Comparison of ENCODE assay signal across 27 mouse cellular contexts in the genomic region with DNA sequence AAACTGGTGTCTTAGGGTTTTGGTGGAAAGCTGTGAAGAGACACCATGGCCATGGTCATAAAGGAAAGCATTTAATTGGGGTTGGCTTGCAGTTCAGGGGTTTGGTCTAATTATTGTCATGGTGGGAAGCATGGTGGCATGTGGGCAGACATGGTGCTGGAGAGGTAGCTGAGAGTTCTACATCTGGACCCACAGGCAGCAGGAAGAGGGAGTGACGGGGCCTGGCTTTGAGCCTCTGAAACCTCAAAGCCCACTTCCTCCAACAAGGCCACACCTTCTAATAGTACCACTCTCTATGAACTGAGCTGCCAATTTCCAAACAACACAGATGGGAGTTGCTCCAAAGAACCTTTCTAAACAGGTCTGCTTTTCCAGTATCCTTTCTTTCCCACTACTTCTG. TPM values are rescaled to one million over a fixed set of nuclear protein-coding genes. Genes with fewer than 3 reads are reported as not detected.
DNase-seq lines count a peak whose midpoint lies in the region; ATAC-seq and TF ChIP-seq lines count a peak whose summit lies in the region.
"Had no signal": no experiment of that assay in that cellular context is flagged by ENCODE, and none has a peak within 500 bp of the region (broad histone marks: within the 10 kb centered on the region; RNA-seq: fewer than 3 reads in every experiment).

No protein-coding gene starts in this region.

- peak; percentile 66; the same call in 1 of the 2 replicates for ATAC-seq in monocyte, adult 5-6 weeks (replicated peaks; ENCODE audit: insufficient number of reproducible peaks, low FRiP score, low TSS enrichment, poor library complexity, severe bottlenecking)
- ATAC-seq: forebrain, embryonic 15.5 days; intestine, embryonic 16.5 days; midbrain, embryonic 13.5 days had no signal

- peak overlapping the region; percentile 2; the same call in 1 of the 2 replicates for H3K27ac ChIP-seq in spleen, adult 2 months (ENCODE audit: insufficient read depth, low read length)
- H3K27ac ChIP-seq in brown adipose tissue, adult 24 weeks (replicated peaks; ENCODE audit: low read depth, low read length): peak overlapping the region; percentile 15; the same call in 1 of the 2 replicates
- no peak overlapping the region for H3K27ac ChIP-seq in left cerebral cortex, adult 2 months
- H3K27ac ChIP-seq: embryonic facial prominence, embryonic 13.5 days; forebrain, embryonic 10.5 days; forebrain, embryonic 15.5 days; heart, embryonic 13.5 days; hindbrain, embryonic 10.5 days; hindbrain, embryonic 15.5 days; limb, embryonic 13.5 days; lung, embryonic 15.5 days; midbrain, embryonic 13.5 days; neural tube, embryonic 12.5 days; stomach, embryonic 15.5 days had no signal

- 12% methylated on average over 1 of the region's 1 CpGs for WGBS in spleen, adult 2 months

- DNase-seq in spleen, adult 2 months (ENCODE audit: low read depth in 1 of 2, low spot score in 2 of 2): no peak
- DNase-seq in spleen, postnatal 10 days (ENCODE audit: low spot score in 2 of 2): no peak
- peak; percentile 33 for DNase-seq in CD4-positive, CD25-positive, alpha-beta regulatory T cell, adult 2 months (ENCODE audit: low read depth, low spot score)
- DNase-seq in cerebellum, postnatal 14 days: no peak
- no peak for DNase-seq in heart, adult 11 months
- DNase-seq in left cerebral cortex, adult 2 months (ENCODE audit: extremely low spot score in 1 of 2, low spot score in 2 of 2): no peak
- DNase-seq: cerebellum, adult 8-10 months; gastrocnemius, postnatal 36 days; heart, postnatal 10 days; kidney, adult 9 months; kidney, postnatal 14 days; right cerebral cortex, adult 18-20 months had no signal

- TF ChIP-seq CTCF in spleen, adult 2 months (IDR thresholded peaks at IDR 0.05; ENCODE audit: extremely low read depth, insufficient read depth, insufficient read length, insufficient replicate concordance): no peak
- no peak for TF ChIP-seq CTCF in left cerebral cortex, adult 2 months (IDR thresholded peaks at IDR 0.05)

- H3K36me3 ChIP-seq in spleen, adult 2 months (ENCODE audit: control insufficient read depth, insufficient read depth, low read length): no peaks in the 10 kb centered on the region
- H3K36me3 ChIP-seq: embryonic facial prominence, embryonic 13.5 days; forebrain, embryonic 10.5 days; forebrain, embryonic 15.5 days; heart, embryonic 13.5 days; hindbrain, embryonic 10.5 days; hindbrain, embryonic 15.5 days; limb, embryonic 13.5 days; lung, embryonic 15.5 days; midbrain, embryonic 13.5 days; neural tube, embryonic 12.5 days; stomach, embryonic 15.5 days had no signal

- H3K4me1 ChIP-seq in spleen, adult 2 months (ENCODE audit: control insufficient read depth, insufficient read depth, insufficient read length): peaks cover 9% of the 10 kb centered on the region; the same call in 1 of the 2 replicates
- H3K4me1 ChIP-seq in brown adipose tissue, adult 24 weeks (ENCODE audit: control insufficient read depth, insufficient read depth, insufficient read length, low read length): no peaks in the 10 kb centered on the region; the same call in 1 of the 2 replicates
- H3K4me1 ChIP-seq: stomach, embryonic 15.5 days had no signal

- no peak overlapping the region for H3K4me3 ChIP-seq in spleen, adult 2 months (ENCODE audit: extremely low read depth, insufficient read depth, insufficient read length)
- no peak overlapping the region for H3K4me3 ChIP-seq in brown adipose tissue, adult 24 weeks (ENCODE audit: insufficient read depth, low read depth, low read length)
- H3K4me3 ChIP-seq in left cerebral cortex, adult 2 months: no peak overlapping the region
- H3K4me3 ChIP-seq: embryonic facial prominence, embryonic 13.5 days; forebrain, embryonic 10.5 days; forebrain, embryonic 15.5 days; heart, embryonic 13.5 days; hindbrain, embryonic 10.5 days; hindbrain, embryonic 15.5 days; limb, embryonic 13.5 days; lung, embryonic 15.5 days; midbrain, embryonic 13.5 days; neural tube, embryonic 12.5 days; stomach, embryonic 15.5 days had no signal

- intact Hi-C loops in left cerebral cortex, adult 2 months (cut with DNase I): no loop called here

- TF ChIP-seq POLR2A in spleen, adult 2 months (IDR thresholded peaks at IDR 0.05; ENCODE audit: low read depth, low read length): no peak

- H3K27me3 ChIP-seq in spleen, adult 2 months (ENCODE audit: control insufficient read depth, insufficient read depth, low read length): no peaks in the 10 kb centered on the region
- H3K27me3 ChIP-seq: embryonic facial prominence, embryonic 13.5 days; forebrain, embryonic 15.5 days; heart, embryonic 13.5 days; hindbrain, embryonic 15.5 days; limb, embryonic 13.5 days; lung, embryonic 15.5 days; neural tube, embryonic 12.5 days; stomach, embryonic 15.5 days had no signal

RNA-seq across cellular contexts. Expression of a gene that starts 23.2 kb away (rescaled TPM):
- 0.21 and 0.25 TPM in 2 replicates for polyA plus RNA-seq in spleen, adult 2 months (2012; rRNA removed)
- polyA plus RNA-seq in brown adipose tissue, adult 24 weeks (2012; ENCODE audit: insufficient read depth, insufficient read length, missing spikeins): not detected in 2 replicates
- 0.10 to 0.68 TPM (median 0.53 TPM) in 3 replicates for total RNA-seq in monocyte, adult 5-6 weeks (2017)
- 1 to 10 TPM; 1.1 to 1.3 TPM for total RNA-seq in left cerebral cortex, adult 2 months (2021)

RNA-seq across cellular contexts. Expression of a gene that starts 26.5 kb away (rescaled TPM):
- 6.4 and 7.1 TPM in 2 replicates for polyA plus RNA-seq in spleen, adult 2 months (2012; rRNA removed)
- polyA plus RNA-seq in brown adipose tissue, adult 24 weeks (2012; ENCODE audit: insufficient read depth, insufficient read length, missing spikeins): 9.8 and 11.6 TPM in 2 replicates
- 71.6 to 74.0 TPM (median 73.6 TPM) in 3 replicates for total RNA-seq in monocyte, adult 5-6 weeks (2017)
- total RNA-seq in left cerebral cortex, adult 2 months (2021): 10 to 100 TPM; 32.0 to 33.2 TPM

RNA-seq across cellular contexts. Expression of a gene that starts 40.8 kb away (rescaled TPM):
- 2.1 TPM in 2 replicates for polyA plus RNA-seq in spleen, adult 2 months (2012; rRNA removed)
- polyA plus RNA-seq in brown adipose tissue, adult 24 weeks (2012; ENCODE audit: insufficient read depth, insufficient read length, missing spikeins): 0.55 TPM in 1 of 2 replicates, not detected in the other
- 1.4 to 3.7 TPM (median 2.9 TPM) in 3 replicates for total RNA-seq in monocyte, adult 5-6 weeks (2017)
- 10 to 100 TPM; 18.8 to 31.9 TPM for total RNA-seq in left cerebral cortex, adult 2 months (2021)
- polyA plus RNA-seq: liver, embryonic 16.5 days had no signal
